Mouse (Mus musculus): Measurements from ENCODE around the gene Olfr611. TPM values are rescaled to one million over a fixed set of nuclear protein-coding genes. Genes with fewer than 3 reads are reported as not detected.

Olfr611 gene
- polyA plus RNA-seq (2017; shearing (Covaris generic)), result not detected

DNA sequence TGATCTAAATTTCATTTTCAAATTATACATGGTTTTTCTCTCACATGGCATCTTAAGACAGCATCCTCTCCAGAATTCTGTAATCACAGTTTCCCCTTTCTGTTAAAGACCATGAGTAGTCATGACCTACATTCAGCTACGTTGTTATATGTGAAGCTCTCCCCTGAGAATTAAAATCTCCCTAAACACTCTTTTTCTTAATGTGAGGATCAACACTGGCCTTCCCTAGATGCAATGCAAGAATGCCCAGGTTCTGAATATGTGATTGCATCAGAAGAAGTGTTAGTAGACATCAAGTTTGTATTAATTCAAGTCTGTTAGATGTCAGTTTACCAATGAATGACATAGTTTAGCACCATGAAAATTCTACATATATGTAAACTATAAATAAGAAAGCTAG is at the start of gene Olfr611:
TSS of gene Olfr611 (minus strand) at position 101 of the 400 bp plus-strand sequence.

DNA sequence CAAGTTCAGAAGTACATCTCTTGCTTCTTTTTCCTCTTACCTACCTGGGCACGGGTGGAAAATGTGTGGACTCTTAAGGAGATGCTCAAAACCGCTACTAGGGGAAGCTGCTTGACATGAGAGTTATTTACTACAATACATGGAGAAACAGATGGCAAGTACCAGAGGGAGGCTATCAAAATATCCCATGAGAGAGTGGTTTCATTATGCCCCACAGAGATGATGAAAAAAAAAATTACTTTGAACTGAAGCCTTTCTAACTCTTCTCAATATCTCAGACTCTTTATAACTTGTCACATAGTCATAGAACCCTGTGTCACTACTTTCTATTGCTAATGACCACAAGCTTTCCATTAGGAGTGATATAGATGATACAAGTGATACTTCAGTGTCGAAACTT is 48.4 kb upstream of the Olfr611 start, which contains the start of gene Olfr616:
TSS of gene Olfr616 (minus strand) at position 101 of the 400 bp plus-strand sequence.

DNA sequence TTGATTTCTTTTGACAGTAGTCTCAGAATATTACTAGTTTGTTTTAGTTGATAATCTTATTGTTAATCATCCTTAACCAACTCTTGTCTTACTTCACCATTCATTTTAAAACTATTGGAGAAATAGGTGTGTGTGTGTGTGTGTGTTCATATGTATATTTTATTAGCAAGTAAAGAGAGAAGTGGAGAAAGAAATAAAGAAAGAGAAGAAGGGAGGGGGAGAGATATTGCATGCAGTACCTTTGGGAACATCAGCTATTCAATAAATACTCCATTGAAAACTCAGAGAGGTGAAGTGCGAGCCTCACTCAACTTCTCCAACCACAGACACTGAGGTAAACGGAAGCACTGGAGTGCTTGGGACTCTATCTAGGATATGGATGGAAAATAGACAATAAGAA is 35.1 kb upstream of the Olfr611 start, which contains the start of gene Olfr615:
TSS of gene Olfr615 (plus strand) at position 301 of the 400 bp plus-strand sequence.

DNA sequence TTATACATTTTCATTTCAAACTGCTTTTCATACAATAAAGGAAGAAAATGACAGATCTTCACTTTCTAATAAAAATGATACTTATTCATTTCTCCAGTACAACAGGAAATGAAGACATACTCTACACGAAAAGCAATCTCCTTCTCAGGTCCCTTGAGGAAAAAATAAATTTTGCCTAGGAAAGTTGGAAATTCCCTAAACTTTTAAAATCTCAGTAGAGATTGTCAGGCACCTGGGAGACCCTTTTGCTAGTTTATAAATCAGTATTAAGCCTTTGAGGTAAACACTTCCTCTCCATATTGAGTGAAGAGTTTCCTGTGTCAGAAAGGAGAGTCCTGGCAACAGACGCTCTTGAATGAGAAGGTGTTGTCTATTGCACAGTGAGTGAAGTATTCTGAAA is 27.1 kb upstream of the Olfr611 start, which contains the start of gene Olfr613:
TSS of gene Olfr613 (plus strand) at position 301 of the 400 bp plus-strand sequence.

DNA sequence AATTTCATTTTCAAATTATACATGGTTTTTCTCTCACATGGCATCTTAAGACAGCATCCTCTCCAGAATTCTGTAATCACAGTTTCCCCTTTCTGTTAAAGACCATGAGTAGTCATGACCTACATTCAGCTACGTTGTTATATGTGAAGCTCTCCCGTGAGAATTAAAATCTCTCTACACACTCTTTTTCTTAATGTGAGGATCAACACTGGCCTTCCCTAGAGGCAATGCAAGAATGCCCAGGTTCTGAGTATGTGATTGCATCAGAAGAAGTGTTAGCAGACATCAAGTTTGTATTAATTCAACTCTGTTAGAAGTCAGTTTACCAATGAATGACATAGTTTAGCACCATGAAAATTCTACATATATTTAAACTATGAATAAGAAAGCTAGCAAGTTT is 22.0 kb upstream of the Olfr611 start, which contains the start of gene Olfr612:
TSS of gene Olfr612 (minus strand) at position 101 of the 400 bp plus-strand sequence.

DNA sequence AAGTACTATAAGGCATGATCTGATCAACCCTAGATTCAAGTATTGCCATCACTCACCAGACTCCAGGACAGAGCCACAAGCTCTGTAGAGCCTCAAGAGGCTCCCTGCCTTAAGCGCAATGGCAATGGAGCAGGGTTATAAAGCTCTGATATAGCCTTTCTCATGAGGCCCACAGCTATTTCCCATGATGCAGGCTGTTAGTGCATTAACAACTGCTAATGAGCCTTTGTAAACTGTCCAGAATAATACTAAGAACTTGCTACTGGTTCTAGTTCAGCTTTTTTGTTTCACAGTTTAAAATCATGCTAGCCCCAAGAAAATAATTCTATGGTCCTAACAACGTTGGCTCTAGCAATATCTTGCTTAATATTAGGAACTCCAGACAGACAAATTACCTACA is 8.6 kb downstream of the Olfr611 start, which contains the start of gene Olfr610:
TSS of gene Olfr610 (minus strand) at position 101 of the 400 bp plus-strand sequence.

GRCm38 (mm10) chr7:103497962-103498361 is 22.7 kb downstream of the Olfr611 start, which contains the start of gene Olfr609:
Gene Olfr609 (minus strand): TSS chr7:103498062.

DNA sequence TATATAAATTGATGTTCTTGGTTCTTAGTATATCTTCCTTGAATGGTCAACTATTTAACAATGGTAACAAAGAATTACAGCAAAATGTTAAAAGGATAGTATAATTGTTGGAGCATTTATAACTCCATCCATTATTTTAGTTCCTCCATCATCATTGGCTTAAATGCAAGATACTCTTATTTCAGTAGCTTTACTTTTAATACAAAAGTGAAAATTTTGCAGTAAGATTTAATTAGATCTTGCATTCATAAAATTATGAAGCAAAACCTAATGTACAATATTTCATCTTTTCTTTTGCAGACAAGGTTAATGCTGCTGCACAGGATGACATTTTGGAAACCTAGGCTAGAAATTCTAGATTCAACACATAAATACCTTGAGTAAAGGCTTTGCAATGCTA is 51.1 kb downstream of the Olfr611 start, which contains the start of gene Olfr608:
TSS of gene Olfr608 (plus strand) at position 301 of the 400 bp plus-strand sequence.

Other genes with a start within 250 kb of the Olfr611 start
- gene Olfr596, start 215.2 kb downstream of the Olfr611 start, polyA plus RNA-seq (2017; shearing (Covaris generic)), result not detected
- gene Olfr597, start 204.5 kb downstream of the Olfr611 start, polyA plus RNA-seq (2017; shearing (Covaris generic)), result not detected
- not detected for gene Olfr598, start 197.3 kb downstream of the Olfr611 start, polyA plus RNA-seq (2017; shearing (Covaris generic))
- gene Olfr599, start 184.9 kb downstream of the Olfr611 start, polyA plus RNA-seq (2017; shearing (Covaris generic)), result not detected
- gene Olfr600, start 171.2 kb downstream of the Olfr611 start, polyA plus RNA-seq (2017; shearing (Covaris generic)), result not detected
- not detected for gene Olfr601, start 158.2 kb downstream of the Olfr611 start, polyA plus RNA-seq (2017; shearing (Covaris generic))
- not detected for gene Olfr603, start 134.7 kb downstream of the Olfr611 start, polyA plus RNA-seq (2017; shearing (Covaris generic))
- gene Usp17lc, start 105.8 kb downstream of the Olfr611 start, polyA plus RNA-seq (2017; shearing (Covaris generic)), result not detected
- not detected for gene Olfr605, start 75.4 kb downstream of the Olfr611 start, polyA plus RNA-seq (2017; shearing (Covaris generic))
- not detected for gene Olfr606, start 71.8 kb downstream of the Olfr611 start, polyA plus RNA-seq (2017; shearing (Covaris generic))
- gene Olfr607, start 56.7 kb downstream of the Olfr611 start, polyA plus RNA-seq (2017; shearing (Covaris generic)), result 0.07 TPM
- not detected for gene Olfr608, start 51.0 kb downstream of the Olfr611 start, polyA plus RNA-seq (2017; shearing (Covaris generic))
- not detected for gene Olfr609, start 22.8 kb downstream of the Olfr611 start, polyA plus RNA-seq (2017; shearing (Covaris generic))
- not detected for gene Olfr610, start 8.7 kb downstream of the Olfr611 start, polyA plus RNA-seq (2017; shearing (Covaris generic))
- not detected for gene Olfr612, start 21.9 kb upstream of the Olfr611 start, polyA plus RNA-seq (2017; shearing (Covaris generic))
- not detected for gene Olfr613, start 27.2 kb upstream of the Olfr611 start, polyA plus RNA-seq (2017; shearing (Covaris generic))
- gene Olfr615, start 35.2 kb upstream of the Olfr611 start, polyA plus RNA-seq (2017; shearing (Covaris generic)), result not detected
- gene Olfr616, start 48.3 kb upstream of the Olfr611 start, polyA plus RNA-seq (2017; shearing (Covaris generic)), result not detected
- gene Olfr617, start 52.2 kb upstream of the Olfr611 start, polyA plus RNA-seq (2017; shearing (Covaris generic)), result not detected
- not detected for gene Olfr618, start 69.3 kb upstream of the Olfr611 start, polyA plus RNA-seq (2017; shearing (Covaris generic))
- not detected for gene Olfr619, start 79.7 kb upstream of the Olfr611 start, polyA plus RNA-seq (2017; shearing (Covaris generic))
- not detected for gene Olfr620, start 91.7 kb upstream of the Olfr611 start, polyA plus RNA-seq (2017; shearing (Covaris generic))
- not detected for gene Olfr622, start 121.9 kb upstream of the Olfr611 start, polyA plus RNA-seq (2017; shearing (Covaris generic))
- gene Olfr623, start 142.9 kb upstream of the Olfr611 start, polyA plus RNA-seq (2017; shearing (Covaris generic)), result not detected
- not detected for gene Olfr624, start 150.3 kb upstream of the Olfr611 start, polyA plus RNA-seq (2017; shearing (Covaris generic))
- gene Olfr625-ps1, start 161.9 kb upstream of the Olfr611 start, polyA plus RNA-seq (2017; shearing (Covaris generic)), result not detected
- not detected for gene Olfr243, start 193.8 kb upstream of the Olfr611 start, polyA plus RNA-seq (2017; shearing (Covaris generic))
- not detected for gene Olfr628, start 209.5 kb upstream of the Olfr611 start, polyA plus RNA-seq (2017; shearing (Covaris generic))
- gene Olfr629, start 224.1 kb upstream of the Olfr611 start, polyA plus RNA-seq (2017; shearing (Covaris generic)), result not detected
- gene Olfr630, start 236.5 kb upstream of the Olfr611 start, polyA plus RNA-seq (2017; shearing (Covaris generic)), result not detected